Mouse (Mus musculus) megakaryocyte, embryonic 14.5 days (primary cell): ENCODE data around the gene Calm3.

Source experiments
- FLI1 ChIP-seq: IDR thresholded peaks from 2 replicates; pipeline ENCODE4 v1.6.1; 2012; ENCODE audit warnings: low read length, inconsistent platforms, mixed read lengths
- GATA1 ChIP-seq: IDR thresholded peaks from 3 replicates; pipeline ENCODE4 v1.6.1; 2012; ENCODE audit warnings: mixed read lengths, low read length, inconsistent platforms, borderline replicate concordance

- no peak for TF ChIP-seq GATA1
- no peak for TF ChIP-seq FLI1
These were observed 47.9 kb downstream of the Calm3 start for GRCm38 (mm10) chr7:16876006-16876405.
